Mouse (Mus musculus): ENCODE measurements around the gene Gm3012.
"Not testable (repeated sequence)": the region's sequence is repeated elsewhere in the genome, so short reads cannot be mapped to it uniquely, and the experiment has no call there.

The Gm3012 gene

DNA sequence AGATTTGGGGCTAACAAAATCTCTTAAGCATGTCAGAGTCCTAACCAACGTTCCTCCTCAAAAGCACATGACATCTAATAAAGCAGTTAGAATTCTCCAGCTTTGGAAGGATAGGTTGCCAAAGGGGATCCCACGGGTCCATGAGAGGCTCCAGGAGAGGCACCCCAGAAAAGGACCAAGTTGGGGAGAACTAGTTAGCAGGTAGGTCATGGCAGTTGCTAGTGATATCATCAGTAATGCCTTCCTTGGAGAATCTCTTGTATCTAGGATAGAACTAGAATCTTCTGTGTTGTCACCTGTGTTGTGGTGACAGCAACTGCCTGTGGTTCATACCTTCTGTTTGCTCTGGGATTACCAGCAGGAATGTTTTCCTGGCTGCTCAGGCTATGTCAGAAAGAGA is at the start of gene Gm3012:
Gene Gm3012 (plus strand): TSS at position 301 of the 400 bp plus-strand sequence.
- not testable (repeated sequence) for DNase-seq

DNA sequence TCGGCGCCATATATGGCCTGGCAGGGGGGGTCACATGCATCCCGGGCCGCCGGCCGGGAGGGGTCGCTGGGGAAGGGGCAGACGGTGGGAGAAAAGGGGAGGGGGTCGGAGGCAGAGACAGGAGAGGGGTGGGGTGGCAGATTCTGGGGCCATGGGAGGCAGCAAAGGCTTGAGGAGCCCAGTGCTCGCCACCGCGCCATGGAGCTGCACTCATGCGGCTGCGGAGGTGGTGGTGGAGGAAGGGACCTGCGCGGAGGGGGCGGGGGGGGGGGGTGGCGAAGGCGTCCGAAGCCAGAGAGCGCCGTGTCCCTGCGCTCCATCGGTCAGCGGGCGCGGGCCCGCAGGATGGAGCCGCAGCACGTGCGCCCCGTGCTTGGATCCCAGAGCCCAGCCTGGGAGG is 17.4 kb downstream of the Gm3012 start, which contains the start of gene Gm3020:
Gene Gm3020 (plus strand): TSS at position 301 of the 400 bp plus-strand sequence.
- DNase-seq: not testable (repeated sequence)

DNA sequence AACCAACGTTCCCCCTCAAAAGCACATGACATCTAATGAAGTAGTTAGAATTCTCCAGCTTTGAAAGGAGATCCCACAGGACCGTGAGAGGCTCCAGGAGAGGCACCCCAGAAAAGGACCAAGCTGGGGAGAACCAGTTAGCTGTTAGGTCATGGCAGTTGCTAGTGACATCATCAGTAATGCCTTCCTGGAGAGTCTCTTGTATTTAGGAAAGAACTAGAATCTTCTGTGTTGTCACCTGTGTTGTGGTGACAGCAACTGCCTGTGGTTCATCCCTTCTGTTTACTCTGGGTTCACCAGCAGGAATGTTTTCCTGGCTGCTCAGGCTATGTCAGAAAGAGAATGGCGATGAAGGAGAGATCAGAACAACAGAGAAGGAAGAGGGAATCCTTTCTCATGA is 54.2 kb downstream of the Gm3012 start, which contains the start of gene Gm3043:
Gene Gm3043 (plus strand): TSS at position 301 of the 400 bp plus-strand sequence.
- not testable (repeated sequence) for DNase-seq

Measured in lung, postnatal 10 days (tissue).